Mouse (Mus musculus) forebrain, embryonic 16.5 days (tissue): Measurements from ENCODE around the gene Med20. TPM values are rescaled to one million over a fixed set of nuclear protein-coding genes. Genes with fewer than 3 reads are reported as not detected.

ENCODE experiments used
- polyA plus RNA-seq: library from polyadenylated mRNA; unstranded; fragments of >200 nt; fragmentation: Nextera tagmentation; extraction: Ambion mirVana; gene quantifications from 2 replicates; pipeline ENCODE4 v1.2.1, GENCODE M21; 2015

Gene Med20
- polyA plus RNA-seq, 1 experiment from 2014 or later: 51.6 TPM

Other genes with a start within 250 kb of the Med20 start
- gene Mrps10, start 242.7 kb upstream of the Med20 start, polyA plus RNA-seq: 72.2 and 74.1 TPM in 2 replicates
- 0.29 and 0.37 TPM in 2 replicates for gene Guca1b, start 226.2 kb upstream of the Med20 start, polyA plus RNA-seq
- gene Guca1a, start 211.0 kb upstream of the Med20 start, polyA plus RNA-seq: 0.67 TPM in 1 of 2 replicates, not detected in the other
- 0.19 and 0.22 TPM in 2 replicates for gene AI661453, start 175.0 kb upstream of the Med20 start, polyA plus RNA-seq
- gene 1700001C19Rik, start 174.2 kb upstream of the Med20 start, polyA plus RNA-seq: 0.55 and 0.86 TPM in 2 replicates
- 24.9 and 25.7 TPM in 2 replicates for gene Taf8, start 109.3 kb upstream of the Med20 start, polyA plus RNA-seq
- gene Ccnd3, start 106.5 kb upstream of the Med20 start, polyA plus RNA-seq: 58.5 and 66.0 TPM in 2 replicates
- gene Bysl, start 90 bp upstream of the Med20 start, polyA plus RNA-seq: 32.9 and 36.1 TPM in 2 replicates
- 2.3 and 2.9 TPM in 2 replicates for gene Gm20517, start within 50 bp of the Med20 start, polyA plus RNA-seq
- 8.6 and 9.1 TPM in 2 replicates for gene Usp49, start 19.1 kb downstream of the Med20 start, polyA plus RNA-seq
- 228 and 241 TPM in 2 replicates for gene Tomm6, start 76.8 kb downstream of the Med20 start, polyA plus RNA-seq
- 21.3 and 27.1 TPM in 2 replicates for gene Frs3, start 77.4 kb downstream of the Med20 start, polyA plus RNA-seq
- gene Gm21981, start 82.9 kb downstream of the Med20 start, polyA plus RNA-seq: 0.48 and 0.60 TPM in 2 replicates
- gene Prickle4, start 83.2 kb downstream of the Med20 start, polyA plus RNA-seq: 0.54 and 1.0 TPM in 2 replicates
- gene Pgc, start 115.3 kb downstream of the Med20 start, polyA plus RNA-seq: not detected in 2 replicates
- gene Tfeb, start 125.4 kb downstream of the Med20 start, polyA plus RNA-seq: 2.2 TPM in 2 replicates
- gene Mdfi, start 223.1 kb downstream of the Med20 start, polyA plus RNA-seq: 2.0 and 2.5 TPM in 2 replicates